Mouse (Mus musculus) lung, embryonic 15.5 days (tissue): ENCODE results near the gene Spdl1. TPM values are rescaled to one million over a fixed set of nuclear protein-coding genes. Genes with fewer than 3 reads are reported as not detected.

Experiments used
- ATAC-seq: fragments of 200-750 bp; cut with Nextera tagmentation; 2 replicates; pipeline ENCODE4 v1.8.0; 2017; ENCODE audit warnings: moderate number of reproducible peaks, borderline replicate concordance; ENCODE audit not compliant: low FRiP score, low TSS enrichment; ENCODE audit errors: extremely low read depth
- H3K27ac ChIP-seq: fragments of 300-500 bp; sonication (generic); 2 replicates; pipeline ENCODE4 v1.5.1; 2015; ENCODE audit warnings: moderate library complexity, mild to moderate bottlenecking, inconsistent platforms
- H3K27me3 ChIP-seq: fragments of 300-500 bp; sonication (generic); 2 replicates; pipeline ENCODE4 v1.6.1; 2015; ENCODE audit warnings: inconsistent platforms
- H3K36me3 ChIP-seq: fragments of 300-500 bp; sonication (generic); 2 replicates; pipeline ENCODE4 v1.6.1; 2015; ENCODE audit warnings: inconsistent platforms
- H3K4me1 ChIP-seq: fragments of 300-500 bp; sonication (generic); 2 replicates; pipeline ENCODE4 v1.6.1; 2015; ENCODE audit warnings: inconsistent platforms
- H3K4me2 ChIP-seq: fragments of 300-500 bp; sonication (generic); 2 replicates; pipeline ENCODE4 v1.6.1; 2015; ENCODE audit warnings: inconsistent platforms, mild to moderate bottlenecking, moderate library complexity
- H3K4me3 ChIP-seq: fragments of 300-500 bp; sonication (generic); 2 replicates; pipeline ENCODE4 v1.5.1; 2015; ENCODE audit warnings: mild to moderate bottlenecking, inconsistent platforms
- H3K9ac ChIP-seq: fragments of 300-500 bp; sonication (generic); 2 replicates; pipeline ENCODE4 v1.6.1; 2015; ENCODE audit warnings: inconsistent platforms
- H3K9me3 ChIP-seq: fragments of 300-500 bp; sonication (generic); 2 replicates; pipeline ENCODE4 v1.6.1; 2016; ENCODE audit warnings: inconsistent platforms
- whole genome bisulfite sequencing: fragments of 180-500 bp; shearing (Covaris S2); methylation state at CpG from one replicate; pipeline ENCODE4 v1.1.7; 2015; 5-methylcytosine and 5-hydroxymethylcytosine counted together
- polyA plus RNA-seq: library from polyadenylated mRNA; unstranded; fragments of >200 nt; fragmentation: Nextera tagmentation; extraction: Ambion mirVana; gene quantifications from 2 replicates; pipeline ENCODE4 v1.2.1, GENCODE M21; 2015

Gene Spdl1
- polyA plus RNA-seq, 1 experiment from 2014 or later, result 24.2 TPM

GRCm38 (mm10) chr11:34773304-34773895 lies 60.0 kb downstream of the Spdl1 start:
- H3K36me3 ChIP-seq, result no peaks in the 10 kb centered on the region
- H3K27ac ChIP-seq, result no peak overlapping the region
- H3K9ac ChIP-seq, result no peak overlapping the region
- H3K9me3 ChIP-seq, result no peaks in the 10 kb centered on the region
- no peak for ATAC-seq
- 75% methylated on average over 9 of the region's 9 CpGs for WGBS
- H3K4me1 ChIP-seq, result no peaks in the 10 kb centered on the region
- H3K27me3 ChIP-seq, result no peaks in the 10 kb centered on the region
- no peak overlapping the region for H3K4me3 ChIP-seq
- H3K4me2 ChIP-seq, result no peak overlapping the region

DNA sequence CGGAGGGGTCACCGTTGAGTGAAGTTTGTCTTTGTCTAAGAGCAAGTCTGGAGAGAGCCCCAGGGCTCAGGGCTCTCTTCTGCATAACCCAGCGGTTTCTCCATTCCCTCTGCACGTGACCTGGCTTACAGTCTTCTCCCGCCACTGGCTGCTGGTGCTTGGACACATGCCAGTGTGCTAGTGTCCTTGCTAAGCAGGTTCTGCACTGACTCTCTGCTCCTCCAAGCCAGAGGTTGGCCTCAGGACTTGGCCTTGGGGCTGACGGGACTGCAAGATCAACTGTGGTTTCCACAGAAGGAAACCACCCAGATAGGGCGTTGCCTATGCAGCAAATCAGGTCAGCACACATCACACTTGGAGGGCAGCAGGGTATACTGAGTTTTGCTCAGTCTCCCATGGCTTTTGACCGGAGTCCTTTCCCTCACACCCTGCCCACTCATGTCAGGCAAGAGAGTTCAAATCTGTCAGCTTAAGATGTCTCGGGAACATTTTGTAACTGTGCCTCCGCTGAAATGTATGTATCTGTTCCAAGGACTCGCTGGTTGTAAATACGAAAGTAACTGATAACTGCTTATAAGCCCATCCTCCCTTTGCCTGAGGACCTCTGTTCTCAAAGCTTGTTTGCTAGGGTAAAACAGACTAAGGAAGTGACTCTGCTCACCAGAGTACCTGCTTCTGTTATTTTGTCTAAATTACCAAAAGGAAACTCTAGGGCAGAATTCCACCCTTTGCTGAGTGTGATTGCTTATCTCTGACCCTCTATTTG lies 62.0 kb downstream of the Spdl1 start:
- H3K9ac ChIP-seq, result no peak overlapping the region
- no peaks in the 10 kb centered on the region for H3K27me3 ChIP-seq
- H3K4me2 ChIP-seq, result no peak overlapping the region
- WGBS, result 47% methylated on average over 12 of the region's 12 CpGs
- peak; percentile 55; the same call in 1 of the 2 replicates for ATAC-seq
- no peak overlapping the region for H3K4me3 ChIP-seq
- no peaks in the 10 kb centered on the region for H3K4me1 ChIP-seq
- no peaks in the 10 kb centered on the region for H3K9me3 ChIP-seq
- H3K27ac ChIP-seq, result no peak overlapping the region
- no peaks in the 10 kb centered on the region for H3K36me3 ChIP-seq

DNA sequence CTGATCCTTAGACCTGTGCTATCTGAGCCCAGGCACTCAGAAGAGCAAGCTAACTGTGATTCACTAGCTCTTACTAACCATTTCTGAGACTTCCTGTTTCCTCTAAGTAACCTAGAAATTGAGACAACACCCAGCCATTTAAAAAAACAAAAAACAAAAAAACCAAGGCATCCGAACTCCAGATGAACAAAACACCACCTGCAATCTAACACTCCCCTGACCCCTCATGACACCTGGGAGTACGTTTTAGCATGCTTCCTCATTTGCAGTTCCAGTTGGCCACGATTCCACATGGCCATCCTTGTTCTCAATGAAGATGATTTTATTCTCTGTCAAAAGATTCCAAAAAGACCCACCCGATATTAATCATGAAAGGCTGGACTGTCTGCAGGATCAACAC lies 62.8 kb downstream of the Spdl1 start:
- Histone ChIP-seq H3K9me3 (no peaks in the 10 kb centered on the region), H3K4me2 (no peak overlapping the region)
- WGBS, result 52% methylated on average over 4 of the region's 4 CpGs

GRCm38 (mm10) chr11:34769946-34770345 lies 63.5 kb downstream of the Spdl1 start:
- Histone ChIP-seq H3K4me1 (no peaks in the 10 kb centered on the region), H3K9me3 (no peaks in the 10 kb centered on the region), H3K4me3 (no peak overlapping the region), H3K27ac (no peak overlapping the region), H3K4me2 (no peak overlapping the region), H3K27me3 (no peaks in the 10 kb centered on the region), H3K36me3 (no peaks in the 10 kb centered on the region), H3K9ac (no peak overlapping the region)
- WGBS, result 86% methylated on average over 8 of the region's 8 CpGs
- ATAC-seq, result no peak

More for the DNA sequence above, 62.8 kb downstream of the Spdl1 start:
- ATAC-seq, result no peak
- Histone ChIP-seq H3K27me3 (no peaks in the 10 kb centered on the region), H3K27ac (no peak overlapping the region), H3K9ac (no peak overlapping the region), H3K36me3 (no peaks in the 10 kb centered on the region), H3K4me1 (no peaks in the 10 kb centered on the region), H3K4me3 (no peak overlapping the region)

DNA sequence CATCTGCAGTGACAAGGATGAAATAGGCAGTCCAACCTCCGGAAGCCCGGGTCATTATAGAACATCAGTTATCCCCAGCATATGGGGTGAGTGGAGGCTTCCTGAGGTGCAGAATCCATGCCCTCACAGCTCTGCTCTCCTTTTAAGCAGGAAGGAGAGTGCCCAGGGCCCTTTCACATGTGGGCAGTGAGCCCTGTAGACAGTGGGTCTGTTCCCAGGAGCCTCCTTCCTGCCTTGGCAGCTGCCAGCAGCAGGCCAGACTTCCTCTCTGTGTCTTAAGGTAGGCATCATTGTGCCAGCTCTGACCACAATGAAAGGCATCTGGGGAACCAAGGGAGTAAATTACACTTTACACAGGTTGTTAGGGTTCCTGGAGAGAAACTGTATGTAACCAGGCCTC lies 64.0 kb downstream of the Spdl1 start:
- Histone ChIP-seq H3K4me2 (no peak overlapping the region), H3K4me1 (no peaks in the 10 kb centered on the region), H3K9ac (no peak overlapping the region), H3K27ac (no peak overlapping the region), H3K9me3 (no peaks in the 10 kb centered on the region), H3K36me3 (no peaks in the 10 kb centered on the region), H3K27me3 (no peaks in the 10 kb centered on the region), H3K4me3 (no peak overlapping the region)
- 83% methylated on average over 2 of the region's 2 CpGs for WGBS
- no peak for ATAC-seq

DNA sequence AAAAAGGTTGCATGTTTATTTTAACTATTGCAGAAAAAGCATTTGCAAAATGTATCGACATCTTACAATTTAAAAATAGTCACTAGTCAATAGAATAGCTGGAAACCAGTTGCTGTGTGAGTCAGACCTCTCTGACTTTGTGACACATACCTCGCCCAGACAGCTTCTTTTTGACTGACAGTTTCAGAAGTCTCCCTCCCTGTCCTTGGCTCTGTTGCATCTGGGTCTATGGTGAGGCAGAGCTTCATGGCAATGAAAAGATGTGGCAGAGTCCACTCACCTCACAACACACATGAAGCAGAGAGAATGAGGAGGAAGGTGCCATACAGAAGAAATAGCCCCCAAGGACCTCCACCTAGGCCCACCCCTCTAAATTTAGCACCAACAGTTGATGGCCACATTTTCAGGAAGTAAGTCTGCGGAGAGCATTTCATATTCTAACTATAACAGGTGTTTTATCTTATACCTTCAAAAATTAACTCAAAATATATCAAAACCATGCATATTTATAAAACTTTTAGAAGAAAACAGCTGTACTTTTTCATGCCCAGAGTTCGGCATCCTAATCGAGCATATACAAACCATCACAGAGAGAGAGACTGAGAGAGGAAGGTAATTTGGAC lies 69.6 kb downstream of the Spdl1 start:
- no peaks in the 10 kb centered on the region for H3K9me3 ChIP-seq
- H3K9ac ChIP-seq, result no peak overlapping the region
- no peak overlapping the region for H3K4me3 ChIP-seq
- H3K4me1 ChIP-seq, result no peaks in the 10 kb centered on the region
- no peaks in the 10 kb centered on the region for H3K27me3 ChIP-seq
- no peak overlapping the region for H3K4me2 ChIP-seq
- 74% methylated on average over 5 of the region's 5 CpGs for WGBS
- no peak overlapping the region for H3K27ac ChIP-seq
- H3K36me3 ChIP-seq, result no peaks in the 10 kb centered on the region
- no peak for ATAC-seq

DNA sequence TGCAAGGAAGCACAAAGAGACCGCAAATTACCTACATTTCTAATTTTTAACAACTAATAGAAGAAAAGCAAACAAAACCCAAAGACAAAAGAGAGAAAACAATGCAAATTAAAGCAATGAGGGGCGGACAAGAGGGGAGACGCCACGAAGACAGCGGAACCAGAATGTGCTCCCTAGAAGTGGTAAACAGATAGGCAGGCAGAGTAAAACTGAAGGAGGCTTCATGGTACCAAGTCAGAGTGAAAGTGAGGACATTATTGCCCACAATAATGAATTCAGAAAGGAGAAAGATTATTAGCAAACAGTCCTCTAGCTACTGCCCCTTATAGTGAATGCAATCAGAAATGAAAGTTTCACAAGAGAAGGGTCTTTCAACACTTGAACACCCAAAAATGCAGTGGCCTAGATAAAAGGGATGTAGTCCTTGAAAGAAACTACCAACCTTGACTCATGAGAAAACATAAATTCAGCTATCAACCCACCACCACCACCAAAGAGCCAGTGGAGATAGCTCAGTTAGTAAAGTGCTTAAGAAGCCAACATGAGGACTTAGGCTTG lies 70.8 kb downstream of the Spdl1 start:
- no peaks in the 10 kb centered on the region for H3K4me1 ChIP-seq
- H3K4me3 ChIP-seq, result no peak overlapping the region
- no peaks in the 10 kb centered on the region for H3K9me3 ChIP-seq
- H3K36me3 ChIP-seq, result no peaks in the 10 kb centered on the region
- H3K9ac ChIP-seq, result no peak overlapping the region
- 88% methylated on average over 5 of the region's 5 CpGs for WGBS
- no peaks in the 10 kb centered on the region for H3K27me3 ChIP-seq
- no peak overlapping the region for H3K27ac ChIP-seq
- H3K4me2 ChIP-seq, result no peak overlapping the region
- ATAC-seq, result no peak

- ATAC-seq, result no peak
- Histone ChIP-seq H3K4me3 (no peak overlapping the region), H3K4me2 (no peak overlapping the region), H3K36me3 (no peaks in the 10 kb centered on the region), H3K27me3 (no peaks in the 10 kb centered on the region), H3K4me1 (no peaks in the 10 kb centered on the region), H3K9ac (no peak overlapping the region), H3K9me3 (no peaks in the 10 kb centered on the region), H3K27ac (no peak overlapping the region)
- 81% methylated on average over 6 of the region's 6 CpGs for WGBS
These were observed 71.3 kb downstream of the Spdl1 start for GRCm38 (mm10) chr11:34762125-34762524.

- H3K9ac ChIP-seq, result no peak overlapping the region
- no peak for ATAC-seq
- H3K4me1 ChIP-seq, result no peaks in the 10 kb centered on the region
- 65% methylated on average over 4 of the region's 4 CpGs for WGBS
- H3K4me3 ChIP-seq, result no peak overlapping the region
- no peaks in the 10 kb centered on the region for H3K9me3 ChIP-seq
- H3K27me3 ChIP-seq, result no peaks in the 10 kb centered on the region
- H3K4me2 ChIP-seq, result no peak overlapping the region
- no peaks in the 10 kb centered on the region for H3K36me3 ChIP-seq
- no peak overlapping the region for H3K27ac ChIP-seq
These were observed 73.9 kb downstream of the Spdl1 start for GRCm38 (mm10) chr11:34759582-34759981.

Other genes starting within 250 kb of the Spdl1 start
- 1.2 and 2.1 TPM in 2 replicates for gene Dock2, start 49.7 kb downstream of the Spdl1 start, polyA plus RNA-seq